Mouse (Mus musculus): Measurements from ENCODE around the gene 1700113H08Rik. TPM values are rescaled to one million over a fixed set of nuclear protein-coding genes. Genes with fewer than 3 reads are reported as not detected.

1700113H08Rik gene
- polyA plus RNA-seq, 1 experiment from 2014 or later: not detected

DNA sequence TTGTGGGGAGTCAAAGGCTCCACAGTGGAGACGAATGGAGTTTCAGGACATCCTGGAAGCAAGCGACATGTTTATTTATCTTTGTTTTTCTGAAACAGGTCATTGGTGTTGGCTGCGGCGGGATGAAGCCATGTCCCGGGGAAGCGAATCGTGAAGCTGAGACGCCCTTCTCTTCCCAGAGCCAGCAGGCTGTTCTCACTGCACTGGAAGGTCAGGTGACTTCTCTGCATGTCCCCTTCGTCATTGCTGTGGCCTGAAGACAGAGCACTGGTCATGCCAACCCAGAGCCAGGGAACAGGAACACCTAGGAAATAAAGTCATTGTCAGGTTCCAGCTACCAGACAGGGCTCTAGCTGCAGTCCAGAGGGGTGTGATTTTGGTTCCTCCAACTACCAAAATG is 39.0 kb upstream of the 1700113H08Rik start:
- 46% methylated on average over 9 of the region's 9 CpGs for WGBS
- H3K27ac ChIP-seq (ENCODE audit: low read length): no peak overlapping the region
- ATAC-seq (no peak), DNase-seq (ENCODE audit: low spot score) (no peak)
- no peaks in the 10 kb centered on the region for H3K36me3 ChIP-seq (ENCODE audit: insufficient read depth, low read length)
- no peak overlapping the region for H3K4me2 ChIP-seq (replicated peaks; ENCODE audit: low read depth, low read length)
- H3K4me1 ChIP-seq (ENCODE audit: insufficient read depth, low read depth, low read length): no peaks in the 10 kb centered on the region
- no peaks in the 10 kb centered on the region for H3K9me3 ChIP-seq (ENCODE audit: low read length)
- TF ChIP-seq CTCF (IDR thresholded peaks at IDR 0.05) (no peak), EP300 (IDR thresholded peaks at IDR 0.05) (no peak)
- H3K9ac ChIP-seq (replicated peaks; ENCODE audit: low read depth): no peak overlapping the region
- H3K27me3 ChIP-seq (replicated peaks; ENCODE audit: insufficient read depth, low read length): no peaks in the 10 kb centered on the region
- no peak overlapping the region for H3K4me3 ChIP-seq (ENCODE audit: low read depth, low read length)

DNA sequence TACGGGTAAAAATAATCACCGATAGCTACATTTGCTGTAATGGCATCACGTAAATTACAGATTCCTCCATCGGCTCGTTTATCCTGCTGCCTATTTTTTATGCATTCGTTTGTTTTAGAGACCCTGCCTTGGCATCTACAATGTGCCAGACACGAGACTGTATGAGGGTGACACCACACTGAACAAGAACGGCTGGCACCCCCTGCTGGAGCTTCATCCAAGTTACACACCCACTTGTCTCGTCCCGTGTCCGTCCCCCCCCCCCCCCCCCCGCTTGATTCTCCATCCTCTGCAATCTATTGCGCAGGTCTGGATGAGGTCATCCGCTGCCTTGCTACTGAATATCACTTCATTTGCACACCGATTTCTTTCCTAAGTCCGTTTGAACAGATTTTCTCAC is 37.1 kb upstream of the 1700113H08Rik start:
- Histone ChIP-seq H3K4me3 (ENCODE audit: low read depth, low read length) (no peak overlapping the region), H3K4me2 (replicated peaks; ENCODE audit: low read depth, low read length) (no peak overlapping the region), H3K9ac (replicated peaks; ENCODE audit: low read depth) (no peak overlapping the region), H3K27ac (ENCODE audit: low read length) (no peak overlapping the region), H3K36me3 (ENCODE audit: insufficient read depth, low read length) (no peaks in the 10 kb centered on the region), H3K27me3 (replicated peaks; ENCODE audit: insufficient read depth, low read length) (no peaks in the 10 kb centered on the region), H3K9me3 (ENCODE audit: low read length) (no peaks in the 10 kb centered on the region), H3K4me1 (ENCODE audit: insufficient read depth, low read depth, low read length) (no peaks in the 10 kb centered on the region)
- WGBS: 53% methylated on average over 15 of the region's 16 CpGs
- peak; percentile 45 for DNase-seq (ENCODE audit: low spot score)
- no peak for ATAC-seq
- peak; percentile 62 for TF ChIP-seq CTCF (IDR thresholded peaks at IDR 0.05)
- no peak for TF ChIP-seq EP300 (IDR thresholded peaks at IDR 0.05)

DNA sequence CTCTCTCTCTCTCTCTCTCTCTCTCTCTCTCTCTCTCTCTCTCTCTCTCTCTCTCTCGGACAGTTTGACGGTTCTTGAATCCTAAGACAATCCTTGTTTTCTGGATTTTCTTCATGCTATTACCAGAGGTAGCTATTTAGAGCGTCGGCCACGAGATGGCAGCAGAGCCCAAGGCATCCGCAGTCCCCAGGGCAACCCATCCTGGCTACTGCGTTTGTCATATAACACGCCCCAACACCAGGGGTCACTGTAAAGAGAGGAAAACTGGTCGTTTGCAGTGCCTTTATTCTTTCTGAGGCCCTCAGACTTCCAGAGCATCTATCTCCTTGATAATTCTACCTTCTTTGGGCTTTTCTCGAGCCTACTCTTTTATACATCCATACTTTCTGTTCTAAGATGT is 33.0 kb upstream of the 1700113H08Rik start:
- no peak overlapping the region for H3K4me2 ChIP-seq (replicated peaks; ENCODE audit: low read depth, low read length)
- no peaks in the 10 kb centered on the region for H3K27me3 ChIP-seq (replicated peaks; ENCODE audit: insufficient read depth, low read length)
- H3K9me3 ChIP-seq (ENCODE audit: low read length): no peaks in the 10 kb centered on the region
- DNase-seq (ENCODE audit: low spot score) (peak; percentile 93), ATAC-seq (peak; percentile 82)
- H3K9ac ChIP-seq (replicated peaks; ENCODE audit: low read depth): no peak overlapping the region
- no peaks in the 10 kb centered on the region for H3K36me3 ChIP-seq (ENCODE audit: insufficient read depth, low read length)
- H3K4me3 ChIP-seq (ENCODE audit: low read depth, low read length): no peak overlapping the region
- TF ChIP-seq CTCF (IDR thresholded peaks at IDR 0.05) (peak; percentile 97), EP300 (IDR thresholded peaks at IDR 0.05) (no peak)
- WGBS: 1% methylated on average over 10 of the region's 10 CpGs
- no peak overlapping the region for H3K27ac ChIP-seq (ENCODE audit: low read length)
- no peaks in the 10 kb centered on the region for H3K4me1 ChIP-seq (ENCODE audit: insufficient read depth, low read depth, low read length)

DNA sequence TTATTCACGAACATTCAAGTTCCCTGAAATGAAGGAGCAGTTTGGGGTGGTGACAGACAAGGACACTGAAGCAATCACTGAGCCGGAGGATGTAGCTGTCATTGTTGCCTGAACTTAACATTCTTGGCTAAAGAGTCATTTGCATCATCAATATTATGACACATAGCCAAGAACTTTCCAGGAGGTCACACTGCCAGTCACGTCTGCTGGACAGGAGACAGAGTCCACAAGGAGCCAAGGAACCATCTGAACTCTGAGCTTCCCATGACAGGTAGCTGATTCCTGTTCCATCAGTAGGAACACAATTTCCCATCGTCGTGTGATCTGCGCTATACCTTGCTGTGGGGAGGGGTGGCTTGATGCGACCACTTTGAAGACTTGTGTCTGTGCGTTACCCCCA is 25.1 kb upstream of the 1700113H08Rik start:
- no peak for TF ChIP-seq CTCF (IDR thresholded peaks at IDR 0.05)
- no peak for TF ChIP-seq EP300 (IDR thresholded peaks at IDR 0.05)
- ATAC-seq (no peak), DNase-seq (ENCODE audit: low spot score) (no peak)
- Histone ChIP-seq H3K36me3 (ENCODE audit: insufficient read depth, low read length) (no peaks in the 10 kb centered on the region), H3K27me3 (replicated peaks; ENCODE audit: insufficient read depth, low read length) (no peaks in the 10 kb centered on the region), H3K27ac (ENCODE audit: low read length) (no peak overlapping the region), H3K4me3 (ENCODE audit: low read depth, low read length) (no peak overlapping the region), H3K9me3 (ENCODE audit: low read length) (no peaks in the 10 kb centered on the region), H3K4me1 (ENCODE audit: insufficient read depth, low read depth, low read length) (no peaks in the 10 kb centered on the region), H3K4me2 (replicated peaks; ENCODE audit: low read depth, low read length) (no peak overlapping the region), H3K9ac (replicated peaks; ENCODE audit: low read depth) (no peak overlapping the region)
- WGBS: 72% methylated on average over 8 of the region's 8 CpGs

DNA sequence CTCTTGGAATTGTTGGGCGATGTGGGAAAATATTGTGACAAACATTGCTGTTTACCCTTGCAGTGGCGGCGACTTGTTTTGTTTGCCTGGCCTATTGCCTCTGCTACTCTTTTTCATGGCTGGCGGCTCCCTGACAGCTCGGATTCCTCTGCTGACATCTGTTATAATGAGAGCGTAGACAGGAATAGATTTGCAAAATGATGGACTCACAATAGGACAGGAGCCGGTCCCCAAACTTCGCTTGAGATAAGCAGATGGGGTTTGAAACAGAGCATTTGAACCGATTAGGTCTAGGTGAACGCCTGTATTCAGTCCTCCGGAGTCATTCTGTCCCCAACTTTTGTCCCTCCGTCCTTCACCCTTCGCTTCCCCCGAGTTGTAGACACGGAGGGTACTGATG is 22.0 kb upstream of the 1700113H08Rik start:
- H3K9me3 ChIP-seq (ENCODE audit: low read length): no peaks in the 10 kb centered on the region
- H3K9ac ChIP-seq (replicated peaks; ENCODE audit: low read depth): no peak overlapping the region
- H3K4me2 ChIP-seq (replicated peaks; ENCODE audit: low read depth, low read length): no peak overlapping the region
- no peaks in the 10 kb centered on the region for H3K4me1 ChIP-seq (ENCODE audit: insufficient read depth, low read depth, low read length)
- H3K36me3 ChIP-seq (ENCODE audit: insufficient read depth, low read length): no peaks in the 10 kb centered on the region
- H3K4me3 ChIP-seq (ENCODE audit: low read depth, low read length): no peak overlapping the region
- no peaks in the 10 kb centered on the region for H3K27me3 ChIP-seq (replicated peaks; ENCODE audit: insufficient read depth, low read length)
- 71% methylated on average over 15 of the region's 15 CpGs for WGBS
- no peak for ATAC-seq
- DNase-seq (ENCODE audit: low spot score): no peak
- no peak for TF ChIP-seq CTCF (IDR thresholded peaks at IDR 0.05)
- no peak for TF ChIP-seq EP300 (IDR thresholded peaks at IDR 0.05)
- no peak overlapping the region for H3K27ac ChIP-seq (ENCODE audit: low read length)

DNA sequence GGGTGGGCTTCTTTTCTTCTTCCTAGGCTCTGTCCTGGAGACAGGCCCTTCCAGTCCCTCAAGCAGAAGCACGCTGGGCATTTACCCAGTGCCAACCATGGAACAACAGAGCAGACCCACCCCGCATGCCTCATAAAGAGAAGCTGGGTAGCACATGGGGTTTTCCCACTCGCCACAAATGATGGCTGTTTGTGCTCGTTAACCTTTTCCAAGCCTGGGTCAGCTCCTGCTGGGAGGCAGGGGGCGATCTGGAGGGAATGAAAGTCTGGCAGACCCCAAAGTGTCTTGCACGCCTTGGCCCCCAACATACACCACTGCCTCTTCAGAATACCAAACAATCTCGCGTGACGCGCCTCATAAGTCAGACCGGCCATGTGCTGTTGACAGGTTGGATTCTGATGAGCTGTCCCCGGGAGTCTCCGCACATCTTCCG is 21.6 kb upstream of the 1700113H08Rik start:
- Histone ChIP-seq H3K4me3 (ENCODE audit: low read depth, low read length) (no peak overlapping the region), H3K9me3 (ENCODE audit: low read length) (no peaks in the 10 kb centered on the region), H3K9ac (replicated peaks; ENCODE audit: low read depth) (no peak overlapping the region), H3K4me2 (replicated peaks; ENCODE audit: low read depth, low read length) (no peak overlapping the region), H3K27me3 (replicated peaks; ENCODE audit: insufficient read depth, low read length) (no peaks in the 10 kb centered on the region), H3K27ac (ENCODE audit: low read length) (no peak overlapping the region), H3K4me1 (ENCODE audit: insufficient read depth, low read depth, low read length) (no peaks in the 10 kb centered on the region), H3K36me3 (ENCODE audit: insufficient read depth, low read length) (no peaks in the 10 kb centered on the region)
- TF ChIP-seq EP300 (IDR thresholded peaks at IDR 0.05) (no peak), CTCF (IDR thresholded peaks at IDR 0.05) (no peak)
- ATAC-seq: no peak
- DNase-seq (ENCODE audit: low spot score): no peak
- WGBS: 49% methylated on average over 14 of the region's 14 CpGs

DNA sequence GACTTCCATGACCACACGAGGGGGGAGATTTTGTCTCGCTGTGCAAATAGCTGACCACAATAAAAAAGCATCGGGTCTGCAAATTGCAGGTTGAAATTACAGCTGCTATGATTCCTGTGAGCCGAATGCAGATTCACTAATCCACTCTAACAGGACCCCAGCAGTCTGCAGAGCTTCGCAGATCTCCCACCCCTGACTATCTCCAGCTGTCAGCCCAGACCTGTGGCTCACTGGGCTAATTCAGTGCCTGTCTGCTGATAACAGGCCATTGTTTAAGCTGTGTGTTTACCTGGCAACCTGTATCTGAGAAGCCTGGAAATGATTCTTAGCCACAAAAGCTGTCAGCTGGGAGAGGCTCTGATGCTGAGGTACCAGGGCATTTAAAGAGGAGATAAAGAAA is 20.8 kb upstream of the 1700113H08Rik start:
- no peak overlapping the region for H3K9ac ChIP-seq (replicated peaks; ENCODE audit: low read depth)
- no peaks in the 10 kb centered on the region for H3K27me3 ChIP-seq (replicated peaks; ENCODE audit: insufficient read depth, low read length)
- no peaks in the 10 kb centered on the region for H3K36me3 ChIP-seq (ENCODE audit: insufficient read depth, low read length)
- no peak overlapping the region for H3K4me2 ChIP-seq (replicated peaks; ENCODE audit: low read depth, low read length)
- no peak overlapping the region for H3K27ac ChIP-seq (ENCODE audit: low read length)
- no peaks in the 10 kb centered on the region for H3K4me1 ChIP-seq (ENCODE audit: insufficient read depth, low read depth, low read length)
- ATAC-seq: no peak
- 34% methylated on average over 5 of the region's 5 CpGs for whole genome bisulfite sequencing
- no peak for TF ChIP-seq CTCF (IDR thresholded peaks at IDR 0.05)
- no peak for TF ChIP-seq EP300 (IDR thresholded peaks at IDR 0.05)
- no peak overlapping the region for H3K4me3 ChIP-seq (ENCODE audit: low read depth, low read length)
- no peaks in the 10 kb centered on the region for H3K9me3 ChIP-seq (ENCODE audit: low read length)
- DNase-seq (ENCODE audit: low spot score): no peak

All from lung, postnatal 0 days (tissue).